Mouse (Mus musculus) brain, embryonic 18.5 days (tissue): ENCODE results near the gene Ncf4.

ENCODE experiments used
- DNase-seq: peaks from one replicate; pipeline ENCODE4 v3.0.0-alpha.2; 2012; ENCODE audit warnings: low read depth, low spot score

Ncf4 gene

DNA sequence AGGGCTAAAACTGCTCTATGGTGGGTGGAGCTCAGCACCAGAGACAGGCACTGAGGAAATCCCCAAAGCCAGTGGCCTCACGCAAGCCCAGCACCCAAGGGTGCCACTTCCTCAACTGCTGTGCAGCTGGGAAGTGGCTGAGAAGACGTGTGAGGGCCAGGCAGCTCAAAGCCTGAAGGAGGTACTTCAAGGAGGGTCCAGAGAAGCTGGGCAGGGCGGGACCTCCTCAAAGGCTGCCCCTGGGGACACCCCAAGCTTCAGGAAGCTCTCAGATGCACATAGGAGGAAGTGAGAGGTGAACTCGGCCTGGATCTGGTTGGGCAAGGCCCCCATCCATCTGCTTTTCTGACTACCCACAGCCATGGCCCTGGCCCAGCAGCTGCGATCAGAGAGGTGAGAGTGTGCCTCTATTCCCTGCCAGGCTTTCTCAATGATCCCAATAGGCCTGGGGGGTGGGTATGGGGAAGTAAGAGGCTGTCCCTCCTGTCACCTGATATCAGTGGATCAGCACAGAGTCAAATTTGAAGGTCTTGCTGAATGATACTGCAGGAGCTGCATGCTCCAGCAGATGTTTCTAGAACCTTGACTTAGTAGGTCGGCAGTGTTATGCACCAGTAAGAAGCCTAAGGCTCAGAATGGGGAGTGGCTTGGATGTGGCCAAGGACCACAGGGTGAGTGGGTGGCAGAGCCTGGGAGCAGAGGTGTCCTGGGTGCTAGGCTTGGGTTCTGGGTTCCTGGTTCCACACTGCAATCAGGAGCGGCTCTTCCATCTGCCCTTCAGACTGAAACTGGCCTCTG is at the start of gene Ncf4:
Ncf4 (plus strand) TSS at position 107 of the 798 bp plus-strand sequence.
- DNase-seq, result no peak

DNA sequence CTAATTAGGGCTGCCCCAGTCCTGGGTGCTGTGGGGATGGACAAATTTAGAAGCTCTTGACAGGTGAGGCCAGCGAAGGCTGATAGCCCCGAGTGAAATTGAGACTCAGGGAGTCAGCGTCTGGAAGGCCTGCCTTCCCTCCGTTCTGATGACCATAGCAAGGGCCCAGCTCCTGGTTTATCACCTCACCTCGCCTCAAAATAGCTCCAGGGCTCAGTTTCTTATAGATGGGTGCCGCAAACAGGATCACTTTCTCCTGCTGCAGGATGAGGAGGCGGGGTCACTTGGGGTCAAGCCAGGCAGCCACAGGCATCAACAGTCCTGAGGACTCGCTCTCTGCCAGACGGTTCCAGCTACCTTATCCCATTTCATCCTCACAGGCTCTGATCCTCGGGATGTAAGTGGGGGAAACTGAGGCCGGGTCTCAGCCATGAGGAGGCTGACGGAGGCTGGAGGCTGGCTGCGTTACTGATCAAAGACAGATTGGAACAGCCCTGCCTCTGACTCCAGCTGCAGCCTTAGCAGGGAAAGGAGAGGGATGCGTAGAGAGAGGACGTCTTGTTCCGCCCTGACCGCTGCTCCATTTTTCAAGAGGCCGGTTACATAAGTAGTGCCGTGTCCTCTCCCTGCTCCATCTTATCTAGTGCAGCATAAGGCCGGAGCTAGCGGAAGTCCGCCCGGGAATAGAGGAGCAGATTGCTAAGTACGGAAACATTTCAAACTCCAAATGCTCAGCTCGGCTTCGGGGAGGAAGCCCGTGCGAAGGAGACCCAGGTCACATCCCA is 49.3 kb upstream of the Ncf4 start:
- no peak for DNase-seq

GRCm38 (mm10) chr15:78204053-78204847 is 40.4 kb upstream of the Ncf4 start:
- DNase-seq, result no peak

- DNase-seq, result no peak
These were observed 39.4 kb upstream of the Ncf4 start for GRCm38 (mm10) chr15:78205192-78205591.

- no peak for DNase-seq
These were observed 38.3 kb upstream of the Ncf4 start, which contains the start of gene Pvalb for GRCm38 (mm10) chr15:78206312-78206711. Pvalb (minus strand) TSS chr15:78206400.

GRCm38 (mm10) chr15:78210203-78210602 is 34.4 kb upstream of the Ncf4 start:
- no peak for DNase-seq

GRCm38 (mm10) chr15:78211367-78211766 is 33.2 kb upstream of the Ncf4 start:
- no peak for DNase-seq

- DNase-seq, result no peak
These were observed 29.3 kb upstream of the Ncf4 start for GRCm38 (mm10) chr15:78215269-78215668.

- no peak for DNase-seq
These were observed 16.8 kb upstream of the Ncf4 start for GRCm38 (mm10) chr15:78227816-78228215.

DNA sequence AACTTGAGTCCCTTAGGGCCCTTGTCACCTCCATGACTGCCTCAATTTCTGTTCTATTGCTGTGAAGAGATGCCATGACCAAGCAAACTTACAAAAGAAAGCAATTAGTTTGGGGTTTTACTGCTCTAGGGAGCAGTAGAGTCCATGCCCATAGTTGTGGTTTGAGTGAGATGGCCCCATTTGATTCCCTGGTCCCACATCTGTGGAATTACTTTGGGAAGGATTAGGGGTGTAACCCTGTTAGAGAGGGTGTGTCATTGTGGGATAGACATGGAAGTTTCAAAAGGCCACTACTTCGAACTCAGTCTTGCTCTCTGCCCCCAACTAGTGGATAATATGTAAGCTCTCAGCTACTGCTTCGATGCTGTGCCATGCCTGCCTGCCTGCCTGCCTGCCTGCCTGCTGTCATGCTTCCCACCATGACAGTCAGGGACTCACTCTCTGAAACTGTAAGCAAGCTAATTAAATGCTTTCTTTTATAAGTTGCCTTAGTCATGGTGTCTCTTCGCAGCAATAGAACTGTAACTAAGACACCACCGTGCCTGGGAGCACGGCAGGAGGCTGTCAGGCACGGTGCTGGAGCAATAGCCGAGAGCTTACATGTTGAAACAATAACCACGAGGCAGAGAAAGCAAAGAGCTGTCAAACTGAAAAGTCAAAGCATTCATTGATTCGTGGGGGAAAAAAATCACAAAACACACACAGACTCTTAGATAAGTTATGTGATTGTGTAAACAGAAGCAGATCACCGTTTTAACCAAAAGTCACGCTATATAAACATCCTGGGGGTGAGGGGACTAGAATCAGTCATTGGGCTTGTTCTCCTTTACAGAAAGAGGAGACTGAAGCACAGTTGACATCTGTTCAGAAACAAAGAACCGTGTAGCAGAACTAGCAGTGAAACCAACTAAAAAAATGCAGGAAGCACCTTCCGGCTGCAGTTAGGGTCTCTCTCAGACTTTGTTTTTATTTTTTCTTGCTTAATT is 13.0 kb upstream of the Ncf4 start:
- no peak for DNase-seq

DNA sequence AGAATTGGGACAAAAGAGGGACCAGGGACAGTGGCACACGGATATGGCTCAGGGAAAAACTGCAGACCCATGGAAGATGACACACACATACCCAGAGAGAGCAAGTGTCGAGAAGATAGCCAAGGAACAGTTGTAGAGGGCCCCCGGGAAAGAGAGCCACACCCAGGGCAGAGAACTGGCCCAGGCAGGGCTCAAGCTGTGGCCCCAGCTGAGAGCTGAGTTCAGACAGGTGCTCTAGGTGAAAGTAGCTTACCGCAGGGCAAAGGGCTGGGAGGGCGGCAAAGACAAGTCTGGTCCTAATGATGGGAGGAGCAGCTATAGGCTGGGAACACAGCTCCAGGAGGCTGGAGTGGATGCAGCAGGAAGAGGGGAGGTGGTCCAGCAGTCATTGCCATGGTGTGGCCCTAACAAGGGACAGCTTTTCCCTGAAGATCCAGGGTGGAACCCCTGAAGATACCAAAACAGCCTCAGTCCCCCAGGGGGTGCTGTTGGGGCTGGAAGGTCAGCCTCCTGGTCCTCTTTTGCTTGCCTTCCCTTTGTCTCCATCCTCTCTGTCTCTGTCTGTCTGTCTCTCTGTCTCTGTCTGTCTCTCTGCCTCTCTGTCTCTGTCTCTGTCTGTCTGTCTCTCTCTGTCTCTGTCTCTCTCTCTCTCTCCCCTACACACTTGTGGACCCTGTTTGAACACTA is 9.6 kb upstream of the Ncf4 start:
- DNase-seq, result no peak

- no peak for DNase-seq
These were observed 5.1 kb upstream of the Ncf4 start for GRCm38 (mm10) chr15:78239453-78239852.

GRCm38 (mm10) chr15:78239956-78240617 is 4.5 kb upstream of the Ncf4 start:
- DNase-seq, result no peak

- DNase-seq, result no peak
These were observed 3.3 kb upstream of the Ncf4 start for GRCm38 (mm10) chr15:78241335-78241734.

DNA sequence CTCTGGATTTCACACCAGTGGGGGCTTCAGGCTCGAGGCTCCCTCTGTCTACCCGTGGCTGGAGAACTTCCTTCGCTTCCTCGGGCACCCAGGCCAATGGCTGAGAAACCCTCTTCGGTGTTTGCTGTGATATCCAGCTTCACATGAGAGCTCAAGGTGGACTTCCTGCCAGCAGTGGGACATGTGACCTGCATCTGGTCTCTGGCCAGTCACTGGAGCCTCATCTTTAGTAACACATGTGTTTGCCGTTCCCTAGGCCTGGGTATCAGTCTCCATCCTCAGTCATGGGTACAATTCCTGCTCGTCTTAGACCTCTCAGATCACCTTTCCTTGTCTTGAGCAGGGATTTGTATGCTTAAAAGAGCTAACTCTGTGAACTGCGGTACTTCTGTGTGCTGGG is 1.5 kb upstream of the Ncf4 start:
- DNase-seq, result no peak

DNA sequence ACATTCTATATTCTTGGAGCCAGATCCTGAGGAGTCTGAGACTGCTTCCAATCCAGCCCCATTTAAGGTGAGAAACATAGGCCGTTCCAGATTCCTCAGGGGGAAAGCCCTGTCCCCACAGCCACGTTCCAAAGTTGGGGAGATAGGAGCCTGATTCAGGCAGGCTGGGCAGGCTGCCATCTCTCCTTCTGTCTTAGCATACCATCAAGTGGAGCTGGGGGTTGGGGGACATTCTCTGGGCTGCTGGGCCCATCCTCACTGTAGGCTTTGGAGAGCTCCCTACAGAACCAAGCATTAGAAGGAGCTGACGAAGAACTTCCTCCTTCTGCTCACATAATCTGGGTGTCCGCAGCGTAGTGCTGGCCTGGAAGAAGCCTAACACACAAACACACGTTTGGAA is 827 bp upstream of the Ncf4 start:
- no peak for DNase-seq

DNA sequence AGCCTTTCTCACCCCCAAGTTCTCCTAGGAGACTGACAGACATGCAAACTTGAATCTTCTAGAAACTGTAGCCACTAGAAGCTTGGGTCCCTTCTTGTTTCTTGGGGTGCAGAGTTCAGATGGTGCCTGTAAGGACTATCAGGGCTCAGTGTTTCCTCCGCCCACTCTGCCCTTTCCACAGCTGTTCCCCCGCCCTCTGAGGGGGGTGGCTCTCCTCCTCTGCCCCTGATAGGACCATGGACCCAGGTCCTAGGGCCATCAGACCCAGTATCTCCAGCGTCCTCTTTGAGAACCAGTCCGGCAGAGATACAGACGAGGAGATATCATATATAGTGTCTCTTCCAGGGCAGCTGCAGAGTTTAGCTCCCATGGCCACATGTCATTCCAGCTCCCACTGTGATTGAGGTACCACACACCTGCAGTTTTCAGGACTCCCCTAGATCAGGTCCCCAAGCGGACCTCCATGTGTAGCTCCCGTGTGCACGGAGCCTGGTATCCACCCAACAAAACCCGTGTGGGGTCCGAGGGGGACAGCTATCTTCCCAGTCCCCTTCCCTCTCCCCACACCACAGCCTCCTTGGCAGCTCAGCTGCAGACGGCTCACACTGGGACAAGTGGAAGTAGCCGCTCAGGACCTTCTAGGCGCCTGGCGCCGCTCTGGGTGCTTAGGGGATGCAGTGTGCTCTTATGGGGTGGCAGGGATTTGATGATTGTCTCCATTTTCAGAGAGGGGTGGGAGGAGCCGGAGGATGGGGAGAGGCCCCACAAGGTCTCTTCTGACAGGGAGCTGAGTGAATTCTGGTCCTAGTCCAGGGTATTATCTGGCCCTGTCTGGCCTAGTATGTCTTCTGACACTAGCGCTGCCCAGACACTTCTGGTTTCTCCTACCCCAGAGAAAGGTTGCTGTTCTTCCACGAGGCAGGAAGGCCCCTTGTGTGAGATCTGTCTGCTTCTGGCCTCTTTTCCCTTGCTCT is 1.8 kb downstream of the Ncf4 start:
- DNase-seq, result no peak

DNA sequence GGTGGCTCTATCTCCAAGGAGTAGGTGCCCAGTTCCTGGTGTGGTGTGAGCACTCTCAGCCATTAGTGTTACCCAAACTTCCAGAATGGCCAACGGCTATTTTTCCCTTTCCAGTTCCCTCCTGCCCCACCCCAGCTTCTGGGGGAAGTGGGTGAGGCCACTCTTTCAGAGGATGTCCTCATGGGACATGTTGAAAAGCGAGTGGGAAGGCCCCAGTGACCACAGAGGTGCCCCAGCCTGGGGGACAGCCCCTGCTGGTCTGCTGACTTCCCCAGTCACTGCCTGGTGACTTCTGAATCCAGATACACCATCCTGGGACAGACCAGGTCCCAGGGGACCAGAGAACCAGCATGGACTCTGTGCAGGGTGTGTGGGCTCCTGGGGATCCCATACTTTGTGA is 3.1 kb downstream of the Ncf4 start:
- no peak for DNase-seq

GRCm38 (mm10) chr15:78248410-78248809 is 3.8 kb downstream of the Ncf4 start:
- no peak for DNase-seq
